15 mouse cellular contexts compared by ENCODE assay signal in genomic region chr5:122312942-122313684, GRCm38 (mm10). TPM values are rescaled to one million over a fixed set of nuclear protein-coding genes. Genes with fewer than 3 reads are reported as not detected.
DNase-seq lines count a peak whose midpoint lies in the region; ATAC-seq and TF ChIP-seq lines count a peak whose summit lies in the region.
"Had no signal": no experiment of that assay in that cellular context is flagged by ENCODE, and none has a peak within 500 bp of the region (broad histone marks: within the 10 kb centered on the region; RNA-seq: fewer than 3 reads in every experiment).

No protein-coding gene starts in this region.

- no peak overlapping the region for H3K4me2 ChIP-seq in hindbrain, embryonic 16.5 days (ENCODE audit: low read length)
- H3K4me2 ChIP-seq in hindbrain, embryonic 11.5 days (replicated peaks; ENCODE audit: low read depth, low read length) = no peak overlapping the region
- H3K4me2 ChIP-seq: embryonic facial prominence, embryonic 12.5 days; liver, embryonic 15.5 days had no signal

- peaks cover 7% of the 10 kb centered on the region; the same call in 1 of the 2 replicates for H3K36me3 ChIP-seq in hindbrain, embryonic 16.5 days (ENCODE audit: control insufficient read depth, insufficient read depth, low read length)
- peaks cover 2% of the 10 kb centered on the region; the same call in 1 of the 2 replicates for H3K36me3 ChIP-seq in hindbrain, embryonic 11.5 days (ENCODE audit: control insufficient read depth, insufficient read depth, low read length)
- H3K36me3 ChIP-seq in spleen, adult 2 months (ENCODE audit: control insufficient read depth, insufficient read depth, low read length) = peaks cover 17% of the 10 kb centered on the region

- peak overlapping the region; percentile 13 for H3K27ac ChIP-seq in cerebellum, adult 2 months (ENCODE audit: insufficient read depth, low read length)
- H3K27ac ChIP-seq in hindbrain, embryonic 16.5 days (ENCODE audit: low read depth, low read length) = no peak overlapping the region
- no peak overlapping the region for H3K27ac ChIP-seq in hindbrain, embryonic 11.5 days (ENCODE audit: low read depth, low read length)
- H3K27ac ChIP-seq in spleen, adult 2 months (ENCODE audit: insufficient read depth, low read length) = peak overlapping the region; percentile 1; the same call in 1 of the 2 replicates
- H3K27ac ChIP-seq: embryonic facial prominence, embryonic 12.5 days; liver, embryonic 15.5 days had no signal

- ATAC-seq in hindbrain, embryonic 16.5 days = 0 out of 2 replicates have a peak, but pooled peaks have one; percentile 24
- no peak for ATAC-seq in hindbrain, embryonic 11.5 days (ENCODE audit: low FRiP score)
- ATAC-seq: forebrain, postnatal 0 days; intestine, embryonic 16.5 days had no signal

- H3K9me3 ChIP-seq in hindbrain, embryonic 16.5 days (ENCODE audit: control insufficient read depth, low read length) = no peaks in the 10 kb centered on the region
- H3K9me3 ChIP-seq in hindbrain, embryonic 11.5 days (ENCODE audit: control insufficient read depth, low read length) = no peaks in the 10 kb centered on the region
- H3K9me3 ChIP-seq: embryonic facial prominence, embryonic 12.5 days; liver, embryonic 15.5 days had no signal

- peak in 1 of 2 experiments; percentile 51 for DNase-seq in cerebellum, adult 2 months
- no peak for DNase-seq in cerebellum, adult 9-11 months
- no peak for DNase-seq in hindbrain, embryonic 11.5 days (ENCODE audit: low spot score)
- DNase-seq in spleen, adult 2 months (ENCODE audit: low read depth in 1 of 2, low spot score in 2 of 2) = no peak
- no peak for DNase-seq in spleen, adult 18-20 months
- DNase-seq in thymus, postnatal 4 days = peak; percentile 69
- no peak for DNase-seq in adrenal gland, adult 2 months
- DNase-seq: cerebellum, adult 11-12 months; forebrain, postnatal 0 days; gastrocnemius, postnatal 10 days; lung, postnatal 14 days had no signal

- H3K9ac ChIP-seq in hindbrain, embryonic 16.5 days (ENCODE audit: low read depth, low read length) = no peak overlapping the region
- no peak overlapping the region for H3K9ac ChIP-seq in hindbrain, embryonic 11.5 days (ENCODE audit: low read depth, low read length)
- H3K9ac ChIP-seq: embryonic facial prominence, embryonic 12.5 days; forebrain, postnatal 0 days; liver, embryonic 15.5 days had no signal

- no peaks in the 10 kb centered on the region for H3K27me3 ChIP-seq in cerebellum, adult 2 months (ENCODE audit: control insufficient read depth, insufficient read depth, low read length)
- H3K27me3 ChIP-seq in hindbrain, embryonic 16.5 days (replicated peaks; ENCODE audit: control insufficient read depth, insufficient read depth, low read length) = no peaks in the 10 kb centered on the region
- H3K27me3 ChIP-seq in hindbrain, embryonic 11.5 days (ENCODE audit: control insufficient read depth, insufficient read depth, low read length) = no peaks in the 10 kb centered on the region
- no peaks in the 10 kb centered on the region for H3K27me3 ChIP-seq in spleen, adult 2 months (ENCODE audit: control insufficient read depth, insufficient read depth, low read length)
- H3K27me3 ChIP-seq: embryonic facial prominence, embryonic 12.5 days; liver, embryonic 15.5 days had no signal

- 51% methylated on average over 17 of the region's 17 CpGs for WGBS in cerebellum, adult 2 months
- WGBS in hindbrain, embryonic 16.5 days = 85% methylated on average over 17 of the region's 17 CpGs
- WGBS in hindbrain, embryonic 11.5 days = 93% methylated on average over 17 of the region's 17 CpGs
- WGBS in spleen, adult 2 months = 72% methylated on average over 17 of the region's 17 CpGs

- no peak for TF ChIP-seq POLR2A in cerebellum, adult 2 months (IDR thresholded peaks at IDR 0.05; ENCODE audit: borderline replicate concordance, insufficient read depth, low read length)
- no peak for TF ChIP-seq POLR2A in spleen, adult 2 months (IDR thresholded peaks at IDR 0.05; ENCODE audit: low read depth, low read length)

- peaks cover 49% of the 10 kb centered on the region for H3K4me1 ChIP-seq in cerebellum, adult 2 months (ENCODE audit: control insufficient read depth, insufficient read depth, low read length)
- peaks cover 5% of the 10 kb centered on the region; the same call in 1 of the 2 replicates for H3K4me1 ChIP-seq in hindbrain, embryonic 16.5 days (ENCODE audit: control insufficient read depth, insufficient read depth, low read depth, low read length)
- no peaks in the 10 kb centered on the region for H3K4me1 ChIP-seq in hindbrain, embryonic 11.5 days (replicated peaks; ENCODE audit: control insufficient read depth, insufficient read depth, low read length)
- peaks cover 41% of the 10 kb centered on the region; the same call in 1 of the 2 replicates for H3K4me1 ChIP-seq in spleen, adult 2 months (ENCODE audit: control insufficient read depth, insufficient read depth, insufficient read length)

- no peak for TF ChIP-seq CTCF in cerebellum, adult 2 months (IDR thresholded peaks at IDR 0.05; ENCODE audit: borderline replicate concordance, insufficient read depth, low read depth, low read length)
- no peak for TF ChIP-seq CTCF in spleen, adult 2 months (IDR thresholded peaks at IDR 0.05; ENCODE audit: extremely low read depth, insufficient read depth, insufficient read length, insufficient replicate concordance)

- H3K4me3 ChIP-seq in cerebellum, adult 2 months (replicated peaks; ENCODE audit: insufficient read depth, low read depth, low read length) = no peak overlapping the region
- no peak overlapping the region for H3K4me3 ChIP-seq in hindbrain, embryonic 16.5 days (ENCODE audit: low read length)
- H3K4me3 ChIP-seq in hindbrain, embryonic 11.5 days (ENCODE audit: low read depth, low read length) = no peak overlapping the region
- H3K4me3 ChIP-seq in spleen, adult 2 months (ENCODE audit: extremely low read depth, insufficient read depth, insufficient read length) = no peak overlapping the region
- H3K4me3 ChIP-seq: embryonic facial prominence, embryonic 12.5 days; liver, embryonic 15.5 days had no signal

RNA-seq across cellular contexts. Expression of gene Pptc7, which starts 28.9 kb away (rescaled TPM):
- polyA plus RNA-seq in cerebellum, adult 2 months (2012; rRNA removed) = 46.4 and 48.4 TPM in 2 replicates
- polyA plus RNA-seq in hindbrain, embryonic 16.5 days (2015; fragmentation: Nextera tagmentation; extraction: Ambion mirVana) = 6.5 and 8.1 TPM in 2 replicates
- 8.1 and 8.4 TPM in 2 replicates for polyA plus RNA-seq in hindbrain, embryonic 11.5 days (2014; fragmentation: Nextera tagmentation; extraction: Ambion mirVana)
- polyA plus RNA-seq in spleen, adult 2 months (2012; rRNA removed) = 18.8 and 24.5 TPM in 2 replicates
- 10 to 100 TPM; 52.0 to 63.4 TPM for total RNA-seq in adrenal gland, adult 2 months (2021)
- 46.3 and 57.5 TPM in 2 replicates for polyA plus RNA-seq in adrenal gland, adult 2 months (2012; rRNA removed)

RNA-seq across cellular contexts. Expression of gene Rad9b, which starts 40.9 kb away (rescaled TPM):
- 6.9 TPM in 2 replicates for polyA plus RNA-seq in cerebellum, adult 2 months (2012; rRNA removed)
- 17.7 and 20.1 TPM in 2 replicates for polyA plus RNA-seq in hindbrain, embryonic 16.5 days (2015; fragmentation: Nextera tagmentation; extraction: Ambion mirVana)
- 7.4 and 10.7 TPM in 2 replicates for polyA plus RNA-seq in hindbrain, embryonic 11.5 days (2014; fragmentation: Nextera tagmentation; extraction: Ambion mirVana)
- 3.8 and 4.5 TPM in 2 replicates for polyA plus RNA-seq in spleen, adult 2 months (2012; rRNA removed)
- total RNA-seq in adrenal gland, adult 2 months (2021) = 1 to 10 TPM; 1.9 to 2.8 TPM
- polyA plus RNA-seq in adrenal gland, adult 2 months (2012; rRNA removed) = 2.3 and 2.4 TPM in 2 replicates

RNA-seq across cellular contexts. Expression of gene Vps29, which starts 41.1 kb away (rescaled TPM):
- 170 and 180 TPM in 2 replicates for polyA plus RNA-seq in cerebellum, adult 2 months (2012; rRNA removed)
- 314 and 353 TPM in 2 replicates for polyA plus RNA-seq in hindbrain, embryonic 16.5 days (2015; fragmentation: Nextera tagmentation; extraction: Ambion mirVana)
- polyA plus RNA-seq in hindbrain, embryonic 11.5 days (2014; fragmentation: Nextera tagmentation; extraction: Ambion mirVana) = 220 and 231 TPM in 2 replicates
- 19.5 and 21.9 TPM in 2 replicates for polyA plus RNA-seq in spleen, adult 2 months (2012; rRNA removed)
- 100 to 1,000 TPM; 128 to 165 TPM for total RNA-seq in adrenal gland, adult 2 months (2021)
- polyA plus RNA-seq in adrenal gland, adult 2 months (2012; rRNA removed) = 13.1 and 18.5 TPM in 2 replicates

RNA-seq across cellular contexts. Expression of gene Tctn1, which starts 48.9 kb away (rescaled TPM):
- polyA plus RNA-seq in cerebellum, adult 2 months (2012; rRNA removed) = 28.6 and 29.2 TPM in 2 replicates
- 5.3 and 6.0 TPM in 2 replicates for polyA plus RNA-seq in hindbrain, embryonic 16.5 days (2015; fragmentation: Nextera tagmentation; extraction: Ambion mirVana)
- polyA plus RNA-seq in hindbrain, embryonic 11.5 days (2014; fragmentation: Nextera tagmentation; extraction: Ambion mirVana) = 4.4 and 5.6 TPM in 2 replicates
- 22.1 and 25.3 TPM in 2 replicates for polyA plus RNA-seq in spleen, adult 2 months (2012; rRNA removed)
- total RNA-seq in adrenal gland, adult 2 months (2021) = 10 to 100 TPM; 11.4 to 14.2 TPM
- polyA plus RNA-seq in adrenal gland, adult 2 months (2012; rRNA removed) = 47.0 and 58.3 TPM in 2 replicates

RNA-seq across cellular contexts. Expression of gene Gpn3, which starts 58.6 kb away (rescaled TPM):
- polyA plus RNA-seq in cerebellum, adult 2 months (2012; rRNA removed) = 46.5 and 48.7 TPM in 2 replicates
- 35.3 and 40.9 TPM in 2 replicates for polyA plus RNA-seq in hindbrain, embryonic 16.5 days (2015; fragmentation: Nextera tagmentation; extraction: Ambion mirVana)
- polyA plus RNA-seq in hindbrain, embryonic 11.5 days (2014; fragmentation: Nextera tagmentation; extraction: Ambion mirVana) = 63.5 and 68.1 TPM in 2 replicates
- 55.5 and 75.5 TPM in 2 replicates for polyA plus RNA-seq in spleen, adult 2 months (2012; rRNA removed)
- 10 to 100 TPM; 24.6 to 32.6 TPM for total RNA-seq in adrenal gland, adult 2 months (2021)
- polyA plus RNA-seq in adrenal gland, adult 2 months (2012; rRNA removed) = 48.0 and 62.7 TPM in 2 replicates

Comparison
In these comparisons a context has a peak if more than half of its experiments do, and no peak if none do; other contexts are left out.
1. H3K27ac ChIP-seq: peak in cerebellum, adult 2 months (single experiment) and spleen, adult 2 months (single experiment); none in hindbrain, embryonic 16.5 days (single experiment) and hindbrain, embryonic 11.5 days (single experiment).